In the genomic region with DNA sequence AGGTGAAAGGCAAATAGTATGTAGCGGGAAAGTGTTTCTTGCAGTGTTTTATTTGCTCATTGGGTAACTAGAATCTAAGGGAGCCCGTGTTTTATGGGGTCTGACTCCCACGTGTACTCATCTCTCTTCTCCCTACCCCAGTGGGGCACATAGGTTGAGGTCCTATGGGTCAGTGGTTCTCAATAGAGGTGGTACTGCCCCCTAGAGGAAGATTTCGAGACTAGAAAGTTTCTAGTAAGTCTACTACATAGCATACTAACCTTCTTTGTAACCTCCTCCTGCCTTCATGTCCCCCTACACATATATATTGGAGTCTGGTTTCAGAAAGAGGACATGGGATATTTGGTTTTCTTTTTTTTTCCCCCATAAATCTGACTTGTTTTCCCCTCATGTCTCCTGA, we compare ENCODE assay signal across 17 mouse cellular contexts. TPM values are rescaled to one million over a fixed set of nuclear protein-coding genes. Genes with fewer than 3 reads are reported as not detected.
"Had no signal": no experiment of that assay in that cellular context is flagged by ENCODE, and none has a peak within 500 bp of the region (broad histone marks: within the 10 kb centered on the region; RNA-seq: fewer than 3 reads in every experiment).

No protein-coding gene starts in this region.

- H3K9me3 ChIP-seq: limb, embryonic 12.5 days; midbrain, embryonic 10.5 days; neural tube, embryonic 12.5 days had no signal

- H3K27ac ChIP-seq: limb, embryonic 12.5 days; liver, embryonic 14.5 days; midbrain, embryonic 10.5 days; neural tube, embryonic 12.5 days had no signal

- H3K4me1 ChIP-seq: midbrain, embryonic 10.5 days; neural tube, embryonic 12.5 days had no signal

- H3K4me2 ChIP-seq: limb, embryonic 12.5 days; neural tube, embryonic 12.5 days had no signal

- DNase-seq: kidney, postnatal 36 days; liver; lung, adult 2 months; lung, postnatal 36 days; midbrain, embryonic 14.5 days; thymus, adult 18-20 months; thymus, postnatal 25 days had no signal

- H3K4me3 ChIP-seq: limb, embryonic 12.5 days; midbrain, embryonic 10.5 days; myocyte; neural tube, embryonic 12.5 days had no signal

- H3K9ac ChIP-seq: limb, embryonic 12.5 days; liver, embryonic 14.5 days; neural tube, embryonic 12.5 days had no signal

- H3K27me3 ChIP-seq: limb, embryonic 12.5 days; neural tube, embryonic 12.5 days had no signal

- H3K36me3 ChIP-seq: limb, embryonic 12.5 days; midbrain, embryonic 10.5 days; neural tube, embryonic 12.5 days had no signal

- ATAC-seq: lung, postnatal 0 days had no signal

RNA-seq across cellular contexts. Expression of a gene that starts 9.3 kb away (rescaled TPM):
- total RNA-seq: megakaryocyte progenitor cell, adult 5-6 weeks; neutrophil, adult 5-6 weeks had no signal
- polyA plus RNA-seq: limb, embryonic 12.5 days; lung, postnatal 0 days; midbrain, embryonic 10.5 days; midbrain, embryonic 14.5 days; stomach, embryonic 14.5 days; urinary bladder, adult 2 months had no signal
